Mouse (Mus musculus) heart, postnatal 0 days (tissue): ENCODE results near the gene Cntn5.

Experiments
- CTCF ChIP-seq: IDR thresholded peaks from 2 replicates; pipeline ENCODE4 v1.5.1; 2016; ENCODE audit warnings: antibody characterized with exemption, control low read depth, low read depth
- EP300 ChIP-seq: IDR thresholded peaks from 2 replicates; pipeline ENCODE4 v1.6.1; 2016; ENCODE audit warnings: antibody characterized with exemption, low read depth

- no peak for TF ChIP-seq CTCF
- no peak for TF ChIP-seq EP300
Measured at GRCm38 (mm10) chr9:9707766-9708165, 1196.8 kb downstream of the Cntn5 start.
